Mouse (Mus musculus) CD4-positive, CD25-positive, alpha-beta regulatory T cell, adult 4 months (primary cell): ENCODE measurements around the gene Tmem8b. TPM values are rescaled to one million over a fixed set of nuclear protein-coding genes. Genes with fewer than 3 reads are reported as not detected.

ENCODE experiments used
- ATAC-seq: one replicate; pipeline ENCODE4 v1.8.0; 2017
- polyA plus RNA-seq, 2 experiments: library from polyadenylated mRNA; unstranded; fragments of 100-300 nt; shearing (Covaris generic); gene quantifications; one replicate each; pipeline ENCODE4 v1.2.1; 2017

The Tmem8b gene
- polyA plus RNA-seq, 2 experiments from 2014 or later, result 0.77 to 1.8 TPM

DNA sequence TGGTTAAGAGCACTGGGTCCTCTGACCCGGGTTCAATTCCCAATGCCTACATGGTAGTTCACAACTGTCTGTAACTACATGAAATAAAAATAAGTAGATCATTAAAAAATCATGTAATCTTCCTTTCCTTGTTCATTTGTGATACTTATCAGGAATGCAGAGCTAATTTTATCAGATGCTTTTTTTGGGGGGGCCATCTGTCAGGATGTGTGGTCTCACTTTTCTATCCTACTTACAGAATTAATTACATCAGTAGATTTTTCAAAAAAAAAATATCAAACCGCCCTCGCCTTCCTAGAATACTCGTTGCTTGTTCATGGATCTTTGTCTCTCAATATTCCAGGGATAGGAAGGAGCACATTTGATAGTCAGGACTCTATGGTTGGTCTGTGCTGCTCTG lies 53.4 kb downstream of the Tmem8b start:
- no peak for ATAC-seq

DNA sequence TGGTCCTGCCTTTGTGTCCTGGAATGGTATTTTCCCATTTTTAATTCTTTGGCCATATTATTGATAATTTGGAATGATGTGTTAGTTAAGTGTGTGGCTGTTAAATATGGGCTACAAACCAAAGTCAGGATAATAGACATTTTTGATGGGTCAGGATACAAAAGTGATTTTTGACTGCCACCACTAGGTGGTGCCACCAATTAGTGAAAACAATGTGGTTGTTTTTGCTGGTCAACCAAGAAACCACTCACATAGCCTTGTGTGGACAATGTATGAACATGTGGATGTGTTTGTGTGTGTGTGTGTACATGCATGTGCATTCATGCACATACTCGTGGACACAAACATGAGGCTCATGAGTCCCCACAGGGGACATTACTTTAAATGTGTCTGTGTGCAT lies 56.0 kb downstream of the Tmem8b start:
- no peak for ATAC-seq

DNA sequence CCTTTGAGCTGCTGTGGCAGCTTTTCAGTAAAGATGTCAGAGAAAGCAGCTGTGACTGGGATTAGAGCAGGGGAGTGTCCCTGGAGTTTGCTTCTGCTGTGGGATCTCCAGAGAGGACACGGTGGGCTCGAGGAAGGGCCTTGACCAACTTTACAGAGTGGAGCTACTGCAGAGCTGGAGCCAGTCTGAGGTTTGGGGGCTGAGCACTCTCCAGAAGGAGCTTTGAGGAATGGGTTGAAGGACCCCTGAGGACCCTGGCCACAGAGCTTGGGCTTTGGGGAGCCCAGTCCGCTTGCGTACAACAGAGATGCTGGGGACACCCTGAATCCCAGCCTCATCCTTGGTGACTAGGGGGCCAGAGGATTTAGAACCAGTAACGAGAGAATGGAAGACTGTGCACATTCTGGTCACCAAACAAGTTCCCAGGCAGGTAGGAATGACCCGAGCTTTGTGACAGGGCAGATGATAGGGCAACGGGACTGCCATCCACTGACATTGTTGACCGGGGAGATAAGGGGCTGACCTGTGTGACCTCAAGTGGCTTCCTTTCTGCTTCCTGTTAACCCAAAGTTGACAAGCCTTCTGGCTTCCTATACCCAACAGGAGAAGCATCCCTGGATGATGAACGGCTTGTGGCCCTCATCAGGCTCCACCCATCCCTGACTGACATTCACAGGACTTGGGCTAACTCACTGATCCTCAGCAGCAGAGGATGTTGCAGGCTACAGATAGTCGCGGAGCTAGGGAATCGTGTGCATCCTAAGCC lies 57.6 kb downstream of the Tmem8b start:
- no peak for ATAC-seq

DNA sequence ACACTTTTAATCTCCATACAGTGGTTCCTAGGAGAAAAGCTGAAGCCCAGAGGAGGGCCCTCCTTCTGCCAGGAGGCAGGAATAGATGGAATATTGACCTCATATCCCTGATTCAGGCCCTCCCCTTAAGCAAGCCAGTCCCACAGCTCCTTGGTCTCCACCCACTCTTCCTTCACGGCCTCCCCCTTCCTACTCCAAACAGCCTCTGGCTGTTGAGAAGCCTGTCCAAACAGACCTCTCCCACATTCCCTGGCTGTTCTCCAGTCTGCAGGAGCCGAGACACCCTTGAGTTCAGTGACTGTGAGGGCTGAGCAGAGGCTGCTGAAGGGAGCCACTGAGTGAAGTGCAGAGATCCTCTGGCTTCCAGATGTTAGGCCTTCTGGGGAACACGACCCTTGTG lies 58.2 kb downstream of the Tmem8b start, which contains the start of gene Hrct1:
Gene Hrct1 (plus strand): TSS at position 194 of the 400 bp plus-strand sequence.
- ATAC-seq, result no peak

DNA sequence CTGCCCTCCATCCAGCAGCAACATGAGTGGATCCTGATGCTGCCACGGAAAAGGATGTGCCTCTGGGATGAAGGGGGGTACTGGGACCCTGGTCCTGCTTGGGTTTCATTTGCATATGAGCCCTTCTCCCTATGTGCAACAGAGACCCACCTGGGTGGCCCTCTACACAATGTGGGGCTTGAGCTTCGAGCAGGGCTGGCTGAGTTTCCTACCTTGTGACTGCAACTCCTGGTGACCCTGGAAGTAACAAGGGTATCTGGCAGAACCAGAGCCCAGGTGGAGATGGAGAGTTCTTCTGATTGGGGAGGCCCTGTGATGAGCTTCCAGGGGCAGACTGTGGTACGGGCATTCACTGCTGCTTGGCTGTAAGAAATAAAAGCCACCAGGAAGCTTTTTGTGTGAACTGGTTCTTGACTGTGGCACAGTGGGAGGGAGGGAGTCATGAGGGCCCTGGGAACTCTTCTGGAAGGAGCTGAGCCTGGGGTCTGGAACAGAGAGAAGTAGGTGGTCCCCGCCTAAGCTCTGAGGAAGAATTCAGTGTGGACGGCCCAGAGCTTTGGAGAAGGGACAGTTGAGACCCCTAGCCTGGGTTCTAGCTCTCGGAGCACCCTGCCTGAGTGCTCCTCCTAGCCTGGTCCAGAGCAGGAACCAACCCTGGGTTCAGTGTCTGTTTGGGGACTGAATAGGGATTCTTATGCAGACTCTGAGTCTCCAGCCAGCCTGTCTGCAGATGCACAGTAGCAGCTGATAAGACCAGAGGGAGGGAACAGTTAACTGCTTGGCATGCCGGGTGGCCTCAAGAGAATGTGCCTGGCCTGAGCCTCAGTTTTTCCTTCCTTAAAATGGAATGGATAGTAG lies 59.2 kb downstream of the Tmem8b start:
- ATAC-seq, result no peak

DNA sequence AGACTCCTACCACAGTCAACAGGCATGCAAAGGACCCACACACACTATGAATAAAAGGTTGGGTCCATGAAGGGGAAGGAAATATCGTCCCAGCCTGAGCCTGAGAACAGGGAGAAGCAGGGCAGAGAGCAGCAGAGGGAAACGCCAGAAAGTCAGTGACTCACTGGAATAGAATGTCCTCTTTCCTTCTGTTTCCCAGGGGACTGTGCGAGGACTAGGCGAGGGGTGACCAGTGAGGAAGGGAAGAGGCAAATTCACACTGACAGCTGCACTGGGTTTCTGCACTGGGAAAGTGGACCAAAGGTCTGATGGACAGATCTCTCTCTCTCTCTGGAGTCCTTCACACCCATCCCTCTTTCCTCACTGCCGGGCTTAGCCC lies 59.8 kb downstream of the Tmem8b start:
- ATAC-seq, result no peak

DNA sequence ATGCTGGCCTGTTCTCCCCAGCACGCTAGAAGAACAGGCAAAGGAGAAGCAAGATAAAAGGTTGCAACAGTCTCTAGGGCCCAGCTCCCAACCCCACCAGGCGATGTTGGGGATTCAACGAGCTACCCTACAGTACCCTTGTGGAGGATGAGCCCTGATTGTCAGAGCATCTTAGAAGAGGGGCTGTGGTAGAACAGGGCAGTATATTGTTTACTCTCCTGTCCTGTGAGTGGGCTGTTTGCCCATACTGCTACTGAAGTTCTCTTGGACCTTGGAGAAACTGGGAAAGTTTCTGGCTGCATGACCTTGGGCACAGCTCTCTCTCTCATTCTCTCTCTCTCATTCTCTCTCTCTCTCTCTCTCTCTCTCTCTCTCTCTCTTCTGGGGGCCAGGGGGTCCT lies 60.4 kb downstream of the Tmem8b start:
- no peak for ATAC-seq

DNA sequence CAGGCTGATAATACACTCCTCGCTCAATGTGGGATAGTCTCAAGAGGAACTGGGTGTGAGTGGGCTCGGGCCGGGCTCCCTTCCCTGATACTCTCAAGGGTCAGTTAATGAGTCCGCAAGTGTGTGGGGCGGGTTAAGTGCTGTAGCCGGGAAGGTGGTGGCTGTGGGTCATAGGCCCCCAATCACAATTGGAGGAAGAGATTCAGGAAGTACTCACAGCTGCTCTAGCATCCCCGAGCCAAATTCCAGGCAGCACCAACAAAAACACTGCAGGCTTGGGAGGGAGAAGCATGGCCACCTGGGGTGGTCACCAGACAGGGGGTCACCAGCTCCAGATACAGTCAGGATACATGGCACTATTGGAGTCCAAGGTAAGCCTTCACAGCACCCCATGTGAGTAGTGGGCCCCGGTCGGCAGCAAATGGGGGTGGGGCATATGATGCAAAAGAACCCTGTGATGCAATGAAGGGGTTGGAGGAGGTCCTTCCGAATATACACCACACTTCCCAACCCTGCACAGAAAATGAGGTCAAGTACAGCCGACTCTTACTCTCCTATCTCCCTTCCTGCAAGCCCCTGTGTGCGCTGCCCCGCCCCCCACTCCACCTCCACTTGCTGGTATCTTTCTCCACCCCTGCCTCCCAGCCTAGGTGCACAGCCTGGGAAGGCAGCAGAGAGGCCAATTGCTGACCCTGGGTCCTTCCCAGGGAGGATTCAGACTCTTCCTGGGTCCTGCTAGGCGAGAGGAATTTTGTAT lies 61.2 kb downstream of the Tmem8b start, which contains the start of gene Spaar:
Gene Spaar (plus strand): TSS at position 241 of the 757 bp plus-strand sequence.
- no peak for ATAC-seq

DNA sequence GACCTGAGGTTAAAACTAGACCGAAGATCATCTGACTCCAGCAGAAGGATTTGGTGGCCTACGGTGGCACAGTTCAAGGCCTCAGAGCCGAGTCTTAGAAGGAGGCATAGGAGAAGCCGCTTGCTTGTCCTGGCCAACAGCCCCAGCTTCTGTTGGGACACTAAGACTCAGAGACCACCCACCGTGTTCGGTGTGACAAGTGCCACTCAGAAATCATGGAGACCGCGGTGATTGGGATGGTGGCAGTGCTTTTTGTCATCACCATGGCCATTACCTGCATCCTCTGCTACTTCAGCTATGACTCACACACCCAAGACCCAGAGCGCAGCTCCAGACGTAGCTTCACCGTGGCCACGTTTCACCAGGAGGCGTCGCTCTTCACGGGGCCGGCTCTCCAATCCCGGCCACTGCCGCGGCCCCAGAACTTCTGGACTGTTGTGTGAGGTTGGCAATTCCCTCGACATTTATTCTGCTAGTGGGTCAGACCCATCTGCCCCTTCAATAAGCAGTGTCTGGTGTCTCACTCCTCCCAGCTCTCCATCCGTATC lies 62.1 kb downstream of the Tmem8b start:
- no peak for ATAC-seq

DNA sequence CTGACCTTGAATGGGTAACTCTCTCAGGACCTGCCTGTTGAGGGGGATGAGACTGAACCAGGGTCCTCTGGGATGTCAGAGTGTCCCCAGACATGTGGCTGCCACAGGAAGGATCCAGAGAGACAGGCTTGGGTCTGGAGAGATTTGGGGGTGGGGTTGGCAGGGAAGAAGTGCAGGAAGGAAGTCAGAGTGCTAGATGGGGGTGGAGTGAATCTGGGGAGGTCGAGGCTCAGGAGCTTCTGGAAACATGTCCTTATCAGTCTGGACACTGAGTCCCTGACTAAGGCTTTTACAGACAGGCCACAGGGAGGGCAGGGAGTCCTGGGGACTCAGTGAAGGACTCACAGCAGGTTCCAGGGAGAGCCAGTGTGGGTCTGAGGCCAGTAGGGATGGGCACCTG lies 63.4 kb downstream of the Tmem8b start:
- no peak for ATAC-seq

DNA sequence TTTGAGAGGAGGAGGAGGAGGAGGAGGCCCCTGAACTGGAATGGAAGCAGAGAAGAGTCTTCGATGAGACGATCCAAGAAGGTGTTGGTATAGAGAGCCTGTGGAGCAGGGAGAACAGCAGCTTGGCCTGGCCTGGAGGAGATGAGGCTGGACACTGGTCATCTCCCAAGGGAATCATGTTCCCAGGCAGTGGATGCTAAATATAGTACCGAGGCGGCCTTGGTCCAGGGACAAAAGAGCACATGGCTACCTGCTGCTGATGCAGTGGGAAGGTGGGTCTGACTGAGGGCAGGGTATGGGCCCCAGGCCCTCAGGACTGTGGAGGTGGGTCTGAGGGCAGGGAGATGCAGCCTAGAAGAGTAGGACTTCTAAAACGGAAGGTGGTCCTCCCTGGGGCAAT lies 64.4 kb downstream of the Tmem8b start:
- ATAC-seq, result no peak

DNA sequence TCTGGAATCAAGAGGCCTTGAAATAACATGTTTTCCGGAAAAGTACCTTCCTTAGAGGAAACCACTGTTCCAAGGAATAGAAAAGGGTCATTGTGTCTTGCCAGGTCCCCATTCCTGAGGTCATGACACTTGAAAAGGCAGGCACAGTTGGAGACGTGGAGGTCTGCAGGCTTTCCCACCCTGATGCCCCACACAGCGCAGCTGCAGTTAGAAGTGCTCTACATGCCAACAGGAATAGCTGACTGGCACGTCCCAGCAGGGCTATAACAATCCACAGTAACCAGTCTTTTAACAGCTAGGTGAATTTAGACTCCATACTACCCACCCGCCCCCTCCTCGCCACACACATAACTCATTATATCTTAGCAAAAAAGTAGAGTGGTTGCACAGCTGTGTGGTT lies 68.4 kb downstream of the Tmem8b start:
- ATAC-seq, result no peak

DNA sequence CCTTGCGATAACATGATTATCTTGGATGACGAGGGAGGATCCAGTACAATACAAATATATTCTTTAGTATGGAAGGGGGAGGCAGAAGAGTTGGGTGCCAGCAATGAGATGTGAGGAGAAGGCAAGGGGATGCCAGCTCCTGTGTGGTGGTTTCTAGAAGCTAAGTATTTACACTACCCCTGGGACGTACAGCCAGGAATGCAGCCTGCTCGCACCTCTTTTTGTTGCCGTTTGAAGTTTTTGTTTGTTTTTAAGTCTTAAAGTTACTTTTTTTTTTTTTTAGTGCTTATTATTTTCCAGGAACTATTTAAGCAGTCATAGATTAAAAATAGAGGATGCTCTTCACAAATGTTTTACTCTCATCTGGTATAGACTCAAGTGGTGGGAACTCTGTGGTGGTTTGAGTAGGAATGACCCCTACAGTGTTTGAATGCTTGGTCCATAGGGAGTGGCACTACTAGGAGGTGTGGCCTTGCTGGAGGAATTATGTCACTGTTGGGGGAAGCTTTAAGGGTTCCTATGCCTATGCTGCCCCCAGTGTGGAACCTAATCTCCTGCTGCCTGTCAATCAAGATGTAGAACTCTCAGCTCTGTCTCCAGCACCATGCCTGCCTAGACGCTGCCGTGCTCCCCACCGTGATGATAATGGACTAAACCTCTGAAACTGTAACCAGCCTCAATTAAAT lies 70.4 kb downstream of the Tmem8b start:
- ATAC-seq, result no peak

DNA sequence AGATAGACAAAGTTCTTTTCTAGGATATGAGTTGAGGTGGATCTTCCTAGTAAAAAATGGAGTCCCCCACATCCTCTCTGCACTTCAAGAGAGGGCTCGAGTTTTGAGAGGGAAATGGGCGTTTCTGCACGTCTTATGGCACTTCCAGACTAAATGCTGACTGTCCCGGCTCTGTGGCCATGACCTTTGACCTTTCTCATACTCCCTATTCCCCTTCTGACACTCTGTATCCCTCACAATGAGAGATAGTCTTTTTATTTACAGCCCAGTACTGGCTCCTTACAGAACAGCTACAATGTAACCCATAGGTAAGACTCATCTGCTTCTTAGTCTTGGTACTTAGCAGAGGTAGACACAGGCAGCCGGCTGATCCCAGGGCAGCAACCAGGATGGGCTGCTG lies 72.8 kb downstream of the Tmem8b start:
- no peak for ATAC-seq

Other genes starting within 250 kb of the Tmem8b start
- not detected for gene Fam166b, start 239.8 kb upstream of the Tmem8b start, polyA plus RNA-seq
- 1 to 10 TPM in 1 of 2 experiments, under 1 TPM in 1; 0.37 to 1.7 TPM for gene Tesk1, start 227.0 kb upstream of the Tmem8b start, polyA plus RNA-seq
- 100 to 1,000 TPM; 132 to 166 TPM for gene Cd72, start 214.3 kb upstream of the Tmem8b start, polyA plus RNA-seq
- 100 to 1,000 TPM; 144 to 199 TPM for gene Sit1, start 185.2 kb upstream of the Tmem8b start, polyA plus RNA-seq
- 10 to 100 TPM; 64.0 to 76.0 TPM for gene Ccdc107, start 176.1 kb upstream of the Tmem8b start, polyA plus RNA-seq
- gene Arhgef39, start 169.3 kb upstream of the Tmem8b start, polyA plus RNA-seq, result 1 to 10 TPM; 4.9 to 8.3 TPM
- gene Car9, start 162.0 kb upstream of the Tmem8b start, polyA plus RNA-seq, result 1 to 10 TPM in 1 of 2 experiments, under 1 TPM in 1; 0.32 to 1.5 TPM
- gene Tpm2, start 145.2 kb upstream of the Tmem8b start, polyA plus RNA-seq, result not detected
- 100 to 1,000 TPM; 114 to 125 TPM for gene Creb3, start 106.6 kb upstream of the Tmem8b start, polyA plus RNA-seq
- 100 to 1,000 TPM in 1 of 2 experiments, 10 to 100 TPM in 1; 83.5 to 103 TPM for gene Tln1, start 106.3 kb upstream of the Tmem8b start, polyA plus RNA-seq
- gene Rgp1, start 90.3 kb upstream of the Tmem8b start, polyA plus RNA-seq, result 10 to 100 TPM in 1 of 2 experiments, 1 to 10 TPM in 1; 6.7 to 13.0 TPM
- gene Gba2, start 90.1 kb upstream of the Tmem8b start, polyA plus RNA-seq, result 10 to 100 TPM; 12.1 to 15.5 TPM
- not detected for gene Msmp, start 84.5 kb upstream of the Tmem8b start, polyA plus RNA-seq
- gene Npr2, start 37.0 kb upstream of the Tmem8b start, polyA plus RNA-seq, result not detected
- not detected for gene Spag8, start 15.4 kb upstream of the Tmem8b start, polyA plus RNA-seq
- 10 to 100 TPM; 38.8 to 43.7 TPM for gene Hint2, start 12.5 kb upstream of the Tmem8b start, polyA plus RNA-seq
- 1 to 10 TPM; 2.4 to 2.6 TPM for gene Fam221b, start 174 bp downstream of the Tmem8b start, polyA plus RNA-seq
- not detected for gene Olfr70, start 31.8 kb downstream of the Tmem8b start, polyA plus RNA-seq
- not detected for gene Olfr71, start 41.3 kb downstream of the Tmem8b start, polyA plus RNA-seq
- gene Hrct1, start 58.2 kb downstream of the Tmem8b start, polyA plus RNA-seq, result not detected
- not detected for gene Spaar, start 61.1 kb downstream of the Tmem8b start, polyA plus RNA-seq
- gene Olfr159, start 102.0 kb downstream of the Tmem8b start, polyA plus RNA-seq, result not detected
- not detected for gene Olfr156, start 154.9 kb downstream of the Tmem8b start, polyA plus RNA-seq
- gene Olfr157, start 171.2 kb downstream of the Tmem8b start, polyA plus RNA-seq, result under 1 TPM in 1 of 2 experiments, not detected in 1; 0.09 TPM
- gene Olfr155, start 182.6 kb downstream of the Tmem8b start, polyA plus RNA-seq, result not detected
- 1 to 10 TPM; 4.2 to 4.6 TPM for gene Reck, start 206.6 kb downstream of the Tmem8b start, polyA plus RNA-seq